Mouse (Mus musculus) retina, adult 2 months (tissue): Measurements from ENCODE around the gene Gm14325.
"Not testable (repeated sequence)": the region's sequence is repeated elsewhere in the genome, so short reads cannot be mapped to it uniquely, and the experiment has no call there.

Source experiments
- DNase-seq: peaks from one replicate; pipeline ENCODE4 v3.0.0-alpha.2; 2012; ENCODE audit warnings: low read depth, low spot score

Gm14325 gene

GRCm38 (mm10) chr2:177839901-177840663, at the start of gene Gm14325:
Gene Gm14325 (minus strand): TSS chr2:177840336.
- DNase-seq: not testable (repeated sequence)

- DNase-seq: not testable (repeated sequence)
Observed at GRCm38 (mm10) chr2:177887743-177888142, 47.6 kb upstream of the Gm14325 start.

GRCm38 (mm10) chr2:177862254-177862653, 22.1 kb upstream of the Gm14325 start:
- DNase-seq: not testable (repeated sequence)

- not testable (repeated sequence) for DNase-seq
Observed at GRCm38 (mm10) chr2:177843666-177844065, 3.5 kb upstream of the Gm14325 start.

GRCm38 (mm10) chr2:177836756-177837155, 3.4 kb downstream of the Gm14325 start:
- DNase-seq: not testable (repeated sequence)

- DNase-seq: not testable (repeated sequence)
Observed at GRCm38 (mm10) chr2:177835733-177836536, 4.2 kb downstream of the Gm14325 start.

- not testable (repeated sequence) for DNase-seq
Observed at GRCm38 (mm10) chr2:177821952-177822351, 18.2 kb downstream of the Gm14325 start.

GRCm38 (mm10) chr2:177806170-177806569, 34.0 kb downstream of the Gm14325 start:
- not testable (repeated sequence) for DNase-seq

GRCm38 (mm10) chr2:177787351-177787750, 52.8 kb downstream of the Gm14325 start:
- DNase-seq: not testable (repeated sequence)
